Mouse (Mus musculus): ENCODE data around the gene Pde4b. TPM values are rescaled to one million over a fixed set of nuclear protein-coding genes. Genes with fewer than 3 reads are reported as not detected.

Gene Pde4b
- polyA plus RNA-seq, 1 experiment from 2014 or later, result 12.5 TPM

DNA sequence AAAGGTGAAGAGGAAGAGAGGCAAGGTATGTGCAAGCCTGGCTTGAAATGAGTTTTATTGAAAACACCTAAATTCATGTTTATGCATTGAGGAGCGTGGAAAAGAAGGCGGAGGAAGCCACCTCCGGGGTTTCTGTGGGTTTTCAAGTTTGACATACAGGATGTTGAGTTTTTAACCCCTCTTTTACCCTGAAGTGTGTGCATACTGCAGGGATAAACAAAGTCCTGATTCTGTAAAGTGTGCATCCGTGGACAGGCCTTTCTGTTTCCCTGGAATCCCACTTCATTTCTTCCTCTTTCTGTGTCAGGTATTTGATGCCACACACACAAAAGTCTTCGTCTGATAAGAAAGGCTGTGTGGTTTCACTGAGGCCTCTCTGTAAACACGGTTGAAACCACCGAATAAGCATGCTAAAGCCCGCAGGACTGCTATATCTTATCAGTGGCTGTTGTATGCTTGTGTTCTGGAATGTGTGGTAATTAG lies 481.8 kb downstream of the Pde4b start:
- Histone ChIP-seq H3K4me3 (replicated peaks; ENCODE audit: low read length) (no peak overlapping the region), H3K4me2 (ENCODE audit: low read depth, low read length) (peak overlapping the region; percentile 38), H3K36me3 (ENCODE audit: control insufficient read depth, insufficient read depth, low read length) (no peaks in the 10 kb centered on the region), H3K9ac (ENCODE audit: low read length) (0 out of 2 replicates have a peak overlapping the region, but pooled peaks have one; percentile 23), H3K4me1 (ENCODE audit: control insufficient read depth, insufficient read depth, low read length) (peaks cover 39% of the 10 kb centered on the region), H3K27me3 (ENCODE audit: control insufficient read depth, insufficient read depth, low read length) (no peaks in the 10 kb centered on the region), H3K9me3 (replicated peaks; ENCODE audit: control insufficient read depth, low read length) (no peaks in the 10 kb centered on the region), H3K27ac (ENCODE audit: low read length) (peak overlapping the region; percentile 74)
- ATAC-seq (ENCODE audit: insufficient read depth, low FRiP score), result no peak
- WGBS, result 10% methylated on average over 8 of the region's 8 CpGs

DNA sequence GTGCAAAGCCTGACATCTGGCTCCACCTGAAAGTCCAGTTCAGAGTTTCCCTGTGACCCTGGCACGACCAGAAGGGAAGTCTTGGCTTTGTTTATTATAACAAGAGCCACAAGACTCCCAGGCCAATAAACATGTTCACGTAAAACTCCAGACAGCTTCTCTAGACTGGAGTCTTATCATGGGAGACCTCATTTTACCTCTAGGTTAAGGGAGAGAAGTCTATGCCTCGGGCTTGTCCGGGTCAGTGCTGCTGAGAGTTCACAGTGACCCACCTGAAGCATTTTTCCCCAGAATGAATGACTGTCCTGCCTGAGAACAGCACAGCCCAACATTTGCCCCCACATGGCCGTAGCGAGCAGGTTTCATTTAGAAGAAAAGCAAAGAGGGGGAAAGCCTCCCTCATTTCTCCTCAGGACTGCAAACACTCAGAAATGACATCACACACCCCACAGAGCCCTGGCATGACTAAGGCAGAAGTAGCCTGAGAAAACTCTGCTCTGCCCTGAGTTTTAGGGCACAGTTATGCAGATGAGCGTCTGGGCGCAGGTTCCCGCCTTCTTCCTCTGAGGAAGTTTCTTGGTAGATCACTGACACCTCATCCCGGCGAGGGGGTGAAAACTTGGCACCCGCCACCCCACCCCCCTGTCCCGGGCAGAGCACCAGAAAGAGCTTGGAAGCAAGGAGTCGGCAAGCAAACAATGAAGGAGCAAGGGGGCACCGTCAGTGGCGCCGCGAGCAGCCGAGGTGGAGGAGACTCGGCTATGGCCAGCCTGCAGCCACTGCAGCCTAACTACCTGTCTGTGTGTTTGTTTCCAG lies 482.8 kb downstream of the Pde4b start:
- Histone ChIP-seq H3K9me3 (replicated peaks; ENCODE audit: control insufficient read depth, low read length) (no peaks in the 10 kb centered on the region), H3K4me3 (replicated peaks; ENCODE audit: low read length) (peak overlapping the region; percentile 53), H3K4me2 (ENCODE audit: low read depth, low read length) (peak overlapping the region; percentile 67), H3K27ac (ENCODE audit: low read length) (peak overlapping the region; percentile 90), H3K9ac (ENCODE audit: low read length) (peak overlapping the region; percentile 70), H3K4me1 (ENCODE audit: control insufficient read depth, insufficient read depth, low read length) (peaks cover 39% of the 10 kb centered on the region), H3K27me3 (ENCODE audit: control insufficient read depth, insufficient read depth, low read length) (no peaks in the 10 kb centered on the region), H3K36me3 (ENCODE audit: control insufficient read depth, insufficient read depth, low read length) (no peaks in the 10 kb centered on the region)
- ATAC-seq (ENCODE audit: insufficient read depth, low FRiP score), result peak; percentile 80
- under 1% methylated on average over 20 of the region's 20 CpGs for WGBS

DNA sequence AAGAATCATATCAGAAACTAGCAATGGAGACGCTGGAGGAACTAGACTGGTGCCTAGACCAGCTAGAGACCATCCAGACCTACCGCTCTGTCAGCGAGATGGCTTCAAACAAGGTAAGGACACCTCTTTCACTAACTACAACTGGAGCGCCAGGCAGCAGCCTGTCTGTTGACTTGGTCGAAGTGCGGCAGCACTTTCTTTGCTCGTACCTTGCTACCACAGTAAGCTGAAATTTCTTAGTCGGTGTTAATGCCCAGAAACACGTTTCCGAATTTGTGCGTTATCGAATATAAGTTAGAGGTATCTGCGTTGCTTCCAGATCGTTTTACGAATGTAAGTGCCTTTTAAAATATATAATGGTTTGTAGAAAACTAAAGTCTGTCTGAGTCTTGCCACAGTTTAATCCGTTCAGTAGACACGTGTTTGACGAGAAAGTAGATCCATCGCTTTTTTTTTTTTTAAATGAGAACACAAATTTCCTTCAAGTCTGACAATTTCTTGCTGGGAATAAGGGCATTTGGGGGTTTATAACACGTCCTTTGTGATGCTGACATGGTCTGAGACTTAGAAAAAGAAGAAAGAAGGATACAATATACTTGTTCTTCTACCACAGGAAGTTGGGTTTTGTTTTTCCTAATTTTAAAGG lies 483.5 kb downstream of the Pde4b start:
- Histone ChIP-seq H3K36me3 (ENCODE audit: control insufficient read depth, insufficient read depth, low read length) (no peaks in the 10 kb centered on the region), H3K27ac (ENCODE audit: low read length) (peak overlapping the region; percentile 90), H3K27me3 (ENCODE audit: control insufficient read depth, insufficient read depth, low read length) (no peaks in the 10 kb centered on the region), H3K9ac (ENCODE audit: low read length) (peak overlapping the region; percentile 70), H3K4me1 (ENCODE audit: control insufficient read depth, insufficient read depth, low read length) (peaks cover 39% of the 10 kb centered on the region), H3K9me3 (replicated peaks; ENCODE audit: control insufficient read depth, low read length) (no peaks in the 10 kb centered on the region), H3K4me2 (ENCODE audit: low read depth, low read length) (peak overlapping the region; percentile 67), H3K4me3 (replicated peaks; ENCODE audit: low read length) (peak overlapping the region; percentile 53)
- 0 out of 2 replicates have a peak, but pooled peaks have one; percentile 26 for ATAC-seq (ENCODE audit: insufficient read depth, low FRiP score)
- WGBS, result 4% methylated on average over 20 of the region's 20 CpGs

DNA sequence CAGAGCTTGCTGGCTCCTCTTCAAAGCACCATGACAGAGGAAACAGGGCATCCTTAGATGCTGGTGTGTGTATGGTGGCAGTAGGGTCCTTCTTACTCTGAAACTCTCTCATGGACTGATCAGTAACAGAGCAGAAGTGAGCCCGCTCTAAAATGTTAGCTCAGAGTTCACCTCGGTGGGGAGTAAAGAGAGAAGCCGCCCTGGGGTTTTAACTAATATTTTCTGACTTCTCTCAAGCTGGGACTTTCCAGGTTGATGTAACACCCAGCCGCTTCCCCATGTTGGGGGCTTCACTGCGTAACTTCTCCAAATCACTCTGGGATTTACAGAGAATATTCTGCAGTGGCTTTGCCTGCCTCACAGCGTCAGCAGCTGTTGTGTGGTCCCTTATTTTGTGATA lies 484.7 kb downstream of the Pde4b start:
- Histone ChIP-seq H3K9ac (ENCODE audit: low read length) (peak overlapping the region; percentile 59; the same call in 1 of the 2 replicates), H3K36me3 (ENCODE audit: control insufficient read depth, insufficient read depth, low read length) (no peaks in the 10 kb centered on the region), H3K27me3 (ENCODE audit: control insufficient read depth, insufficient read depth, low read length) (no peaks in the 10 kb centered on the region), H3K9me3 (replicated peaks; ENCODE audit: control insufficient read depth, low read length) (no peaks in the 10 kb centered on the region), H3K4me2 (ENCODE audit: low read depth, low read length) (peak overlapping the region; percentile 34), H3K4me3 (replicated peaks; ENCODE audit: low read length) (peak overlapping the region; percentile 35), H3K4me1 (ENCODE audit: control insufficient read depth, insufficient read depth, low read length) (peaks cover 36% of the 10 kb centered on the region), H3K27ac (ENCODE audit: low read length) (peak overlapping the region; percentile 43)
- WGBS, result 66% methylated on average over 6 of the region's 6 CpGs
- ATAC-seq (ENCODE audit: insufficient read depth, low FRiP score), result no peak

DNA sequence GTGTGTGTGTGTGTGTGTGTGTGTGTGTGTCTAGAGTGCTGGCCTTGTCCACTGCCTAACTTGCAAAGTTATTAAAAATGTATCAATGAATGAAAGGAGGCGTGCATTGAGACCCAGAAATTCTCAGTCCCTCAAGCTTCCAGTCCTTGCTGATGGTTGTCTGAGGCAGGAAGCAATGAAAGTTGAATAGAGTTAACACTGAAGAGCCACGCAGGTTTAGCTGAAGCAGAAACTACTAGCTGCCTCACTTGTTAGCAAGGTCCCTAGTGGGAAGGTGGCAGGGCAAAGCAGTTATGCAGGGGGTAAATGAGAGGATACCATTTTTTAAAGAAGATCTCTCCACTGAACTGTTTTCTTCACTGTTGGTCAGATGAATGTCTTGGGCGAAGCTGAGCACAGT lies 485.2 kb downstream of the Pde4b start:
- Histone ChIP-seq H3K4me2 (ENCODE audit: low read depth, low read length) (peak overlapping the region; percentile 34), H3K4me3 (replicated peaks; ENCODE audit: low read length) (peak overlapping the region; percentile 35; the same call in 1 of the 2 replicates), H3K4me1 (ENCODE audit: control insufficient read depth, insufficient read depth, low read length) (peaks cover 32% of the 10 kb centered on the region), H3K27me3 (ENCODE audit: control insufficient read depth, insufficient read depth, low read length) (no peaks in the 10 kb centered on the region), H3K36me3 (ENCODE audit: control insufficient read depth, insufficient read depth, low read length) (no peaks in the 10 kb centered on the region), H3K9ac (ENCODE audit: low read length) (no peak overlapping the region), H3K9me3 (replicated peaks; ENCODE audit: control insufficient read depth, low read length) (no peaks in the 10 kb centered on the region), H3K27ac (ENCODE audit: low read length) (0 out of 2 replicates have a peak overlapping the region, but pooled peaks have one; percentile 43)
- no peak for ATAC-seq (ENCODE audit: insufficient read depth, low FRiP score)
- WGBS, result 68% methylated on average over 3 of the region's 3 CpGs

DNA sequence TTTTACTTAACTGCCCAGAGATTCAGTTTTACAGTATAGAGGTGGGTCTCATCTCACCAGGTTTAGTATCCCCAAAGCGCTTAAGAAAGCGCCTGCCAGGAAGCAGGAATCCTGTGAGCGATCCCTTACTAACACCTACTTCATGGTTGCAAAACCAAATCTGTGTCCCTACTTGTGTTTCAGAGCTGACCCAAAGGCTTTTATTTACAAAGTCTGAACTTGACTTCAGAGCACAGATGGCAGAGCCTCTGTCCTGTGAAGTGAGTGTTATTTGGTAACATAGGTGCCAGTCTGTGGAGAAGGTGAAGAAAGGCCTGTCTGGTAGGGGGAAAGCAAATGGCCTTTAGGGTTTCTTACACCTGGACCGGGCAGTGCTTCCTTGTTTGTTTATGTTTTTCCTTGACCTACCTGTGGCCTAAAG lies 486.0 kb downstream of the Pde4b start:
- Histone ChIP-seq H3K9ac (ENCODE audit: low read length) (no peak overlapping the region), H3K9me3 (replicated peaks; ENCODE audit: control insufficient read depth, low read length) (no peaks in the 10 kb centered on the region), H3K4me2 (ENCODE audit: low read depth, low read length) (peak overlapping the region; percentile 34; the same call in 1 of the 2 replicates), H3K27ac (ENCODE audit: low read length) (no peak overlapping the region), H3K4me1 (ENCODE audit: control insufficient read depth, insufficient read depth, low read length) (peaks cover 24% of the 10 kb centered on the region), H3K36me3 (ENCODE audit: control insufficient read depth, insufficient read depth, low read length) (no peaks in the 10 kb centered on the region), H3K4me3 (replicated peaks; ENCODE audit: low read length) (no peak overlapping the region), H3K27me3 (ENCODE audit: control insufficient read depth, insufficient read depth, low read length) (no peaks in the 10 kb centered on the region)
- no peak for ATAC-seq (ENCODE audit: insufficient read depth, low FRiP score)
- WGBS, result 85% methylated on average over 4 of the region's 4 CpGs

DNA sequence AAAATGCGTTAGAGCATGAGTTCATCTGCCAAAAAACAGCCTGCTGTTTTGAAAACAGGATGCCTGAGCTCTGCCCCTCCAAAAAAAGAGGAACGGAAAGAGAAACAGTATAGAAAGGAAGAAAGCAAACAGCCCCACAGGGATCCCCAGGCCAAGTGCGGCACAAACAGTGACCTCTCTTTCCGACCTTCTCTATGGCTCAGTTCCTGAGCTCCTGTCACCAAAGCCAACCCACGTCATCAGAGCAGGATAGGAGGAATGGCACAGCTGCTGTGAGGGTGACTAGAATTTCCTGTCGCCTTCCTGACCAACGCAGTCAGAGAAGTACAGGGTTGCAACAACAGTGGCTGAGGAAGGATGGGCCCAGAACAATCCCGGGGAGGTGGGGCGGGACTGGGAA lies 486.9 kb downstream of the Pde4b start:
- Histone ChIP-seq H3K4me2 (ENCODE audit: low read depth, low read length) (no peak overlapping the region), H3K27ac (ENCODE audit: low read length) (no peak overlapping the region; the same call in 1 of the 2 replicates), H3K27me3 (ENCODE audit: control insufficient read depth, insufficient read depth, low read length) (no peaks in the 10 kb centered on the region), H3K9ac (ENCODE audit: low read length) (no peak overlapping the region), H3K36me3 (ENCODE audit: control insufficient read depth, insufficient read depth, low read length) (no peaks in the 10 kb centered on the region), H3K4me3 (replicated peaks; ENCODE audit: low read length) (no peak overlapping the region), H3K9me3 (replicated peaks; ENCODE audit: control insufficient read depth, low read length) (no peaks in the 10 kb centered on the region), H3K4me1 (ENCODE audit: control insufficient read depth, insufficient read depth, low read length) (peaks cover 15% of the 10 kb centered on the region)
- no peak for ATAC-seq (ENCODE audit: insufficient read depth, low FRiP score)
- WGBS, result 49% methylated on average over 9 of the region's 9 CpGs

DNA sequence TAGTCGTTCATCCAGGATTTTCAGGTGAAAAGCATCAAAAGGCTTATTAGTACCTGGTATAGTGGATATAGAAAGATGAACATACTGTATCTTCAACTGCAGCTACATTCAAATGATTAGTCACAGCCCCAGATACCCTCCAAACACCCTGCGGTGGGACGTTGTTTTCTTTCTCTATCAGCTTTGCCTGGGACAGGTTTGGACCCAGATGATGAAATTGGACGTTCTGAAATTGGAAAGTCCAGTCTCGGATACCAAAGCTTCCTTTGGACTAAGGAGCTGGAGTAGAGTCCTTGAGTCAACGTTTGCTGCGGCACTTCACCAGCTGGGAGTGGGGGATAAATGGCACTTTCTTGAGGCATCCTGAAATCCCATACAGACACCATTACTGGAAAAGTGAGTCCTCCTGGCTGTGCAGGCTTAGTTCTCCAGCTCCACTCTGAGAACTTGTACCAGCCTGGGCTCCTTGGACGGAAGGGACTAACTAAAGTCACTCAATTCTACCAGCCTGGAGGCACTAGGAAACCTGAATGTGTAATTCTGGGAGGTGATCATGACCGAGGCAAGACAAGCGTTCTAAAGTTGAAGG lies 487.4 kb downstream of the Pde4b start:
- Histone ChIP-seq H3K4me2 (ENCODE audit: low read depth, low read length) (no peak overlapping the region), H3K9me3 (replicated peaks; ENCODE audit: control insufficient read depth, low read length) (no peaks in the 10 kb centered on the region), H3K9ac (ENCODE audit: low read length) (no peak overlapping the region), H3K27me3 (ENCODE audit: control insufficient read depth, insufficient read depth, low read length) (no peaks in the 10 kb centered on the region), H3K36me3 (ENCODE audit: control insufficient read depth, insufficient read depth, low read length) (no peaks in the 10 kb centered on the region), H3K27ac (ENCODE audit: low read length) (no peak overlapping the region), H3K4me1 (ENCODE audit: control insufficient read depth, insufficient read depth, low read length) (peaks cover 10% of the 10 kb centered on the region), H3K4me3 (replicated peaks; ENCODE audit: low read length) (no peak overlapping the region)
- ATAC-seq (ENCODE audit: insufficient read depth, low FRiP score), result no peak
- 77% methylated on average over 10 of the region's 10 CpGs for WGBS

DNA sequence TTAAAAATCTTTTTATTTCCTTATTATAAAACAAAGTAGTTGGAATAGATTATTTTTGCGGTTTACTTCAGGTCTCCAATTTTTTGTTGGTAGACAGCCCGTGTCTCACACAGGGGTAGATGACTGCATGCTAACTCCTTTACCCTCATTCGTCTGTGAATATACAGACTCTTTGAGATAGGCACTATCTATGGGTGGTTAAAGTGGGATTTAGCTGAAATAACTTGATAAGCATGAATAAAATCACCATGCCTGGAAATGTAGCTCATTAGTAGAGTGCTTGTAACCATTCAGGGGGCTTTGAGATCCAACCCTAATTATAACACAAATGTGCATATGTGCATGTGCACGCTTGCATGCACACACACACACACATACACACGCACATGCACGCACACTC lies 488.8 kb downstream of the Pde4b start:
- no peak for ATAC-seq (ENCODE audit: insufficient read depth, low FRiP score)
- H3K4me1 ChIP-seq (ENCODE audit: control insufficient read depth, insufficient read depth, low read length), result peaks cover 10% of the 10 kb centered on the region
- no peaks in the 10 kb centered on the region for H3K9me3 ChIP-seq (replicated peaks; ENCODE audit: control insufficient read depth, low read length)
- WGBS, result 84% methylated on average over 6 of the region's 6 CpGs
- H3K4me2 ChIP-seq (ENCODE audit: low read depth, low read length), result no peak overlapping the region
- H3K27ac ChIP-seq (ENCODE audit: low read length), result no peak overlapping the region
- H3K36me3 ChIP-seq (ENCODE audit: control insufficient read depth, insufficient read depth, low read length), result no peaks in the 10 kb centered on the region
- no peaks in the 10 kb centered on the region for H3K27me3 ChIP-seq (ENCODE audit: control insufficient read depth, insufficient read depth, low read length)
- no peak overlapping the region for H3K4me3 ChIP-seq (replicated peaks; ENCODE audit: low read length)
- no peak overlapping the region for H3K9ac ChIP-seq (ENCODE audit: low read length)
